Mouse (Mus musculus): ENCODE data around the gene Klk1b21. TPM values are rescaled to one million over a fixed set of nuclear protein-coding genes. Genes with fewer than 3 reads are reported as not detected.
"Not testable (repeated sequence)": the region's sequence is repeated elsewhere in the genome, so short reads cannot be mapped to it uniquely, and the experiment has no call there.

Klk1b21 gene
- not detected for total RNA-seq (2018; cell fraction: chromatin; rRNA removed)
- total RNA-seq (2018; cell fraction: cytosol; rRNA removed) = not detected
- total RNA-seq (2018; cell fraction: nucleus; rRNA removed) = not detected
- not detected in 3 replicates for polyA plus RNA-seq (2018)

- WGBS (ENCODE audit: missing documents) = 78% methylated on average over 3 of the region's 3 CpGs
- not testable (repeated sequence) for H3K36me3 ChIP-seq (ENCODE audit: inconsistent target); H3K79me2 ChIP-seq (ENCODE audit: inconsistent target); H3K4me3 ChIP-seq (ENCODE audit: inconsistent target); H3K27ac ChIP-seq
Measured at GRCm38 (mm10) chr7:44102028-44102427, at the start of gene Klk1b21. TSS of gene Klk1b21 (plus strand) at chr7:44102328.

- no peak overlapping the region for H3K4me3 ChIP-seq (ENCODE audit: inconsistent target)
- no peak overlapping the region for H3K27ac ChIP-seq
- no peaks in the 10 kb centered on the region for H3K36me3 ChIP-seq (ENCODE audit: inconsistent target)
- WGBS (ENCODE audit: missing documents) = 79% methylated on average over 2 of the region's 2 CpGs
- no peaks in the 10 kb centered on the region for H3K79me2 ChIP-seq (ENCODE audit: inconsistent target)
Measured at GRCm38 (mm10) chr7:44072117-44072516, 30.0 kb upstream of the Klk1b21 start.

- no peaks in the 10 kb centered on the region for H3K79me2 ChIP-seq (ENCODE audit: inconsistent target)
- H3K4me3 ChIP-seq (ENCODE audit: inconsistent target) = no peak overlapping the region
- H3K27ac ChIP-seq = no peak overlapping the region
- no peaks in the 10 kb centered on the region for H3K36me3 ChIP-seq (ENCODE audit: inconsistent target)
- 40% methylated on average over 1 of the region's 1 CpGs for WGBS (ENCODE audit: missing documents)
Measured at GRCm38 (mm10) chr7:44077703-44078102, 24.4 kb upstream of the Klk1b21 start.

GRCm38 (mm10) chr7:44096111-44096510 is 6.0 kb upstream of the Klk1b21 start:
- Histone ChIP-seq H3K36me3 (ENCODE audit: inconsistent target) (no peaks in the 10 kb centered on the region), H3K79me2 (ENCODE audit: inconsistent target) (no peaks in the 10 kb centered on the region), H3K4me3 (ENCODE audit: inconsistent target) (no peak overlapping the region), H3K27ac (no peak overlapping the region)
- 87% methylated on average over 1 of the region's 1 CpGs for WGBS (ENCODE audit: missing documents)

- no peak within 1 kb of the TSS for H3K27ac ChIP-seq
- no peaks in the 10 kb centered on the region for H3K79me2 ChIP-seq (ENCODE audit: inconsistent target)
- H3K4me3 ChIP-seq (ENCODE audit: inconsistent target) = no peak within 1 kb of the TSS
- WGBS (ENCODE audit: missing documents) = 65% methylated on average over 4 of the region's 4 CpGs
- no peaks in the 10 kb centered on the region for H3K36me3 ChIP-seq (ENCODE audit: inconsistent target)
Measured at GRCm38 (mm10) chr7:44112373-44112772, 10.2 kb downstream of the Klk1b21 start, which contains the start of gene Klk1b22. TSS of gene Klk1b22 (plus strand) at chr7:44112673.

- H3K27ac ChIP-seq = no peak overlapping the region
- H3K4me3 ChIP-seq (ENCODE audit: inconsistent target) = no peak overlapping the region
- no peaks in the 10 kb centered on the region for H3K36me3 ChIP-seq (ENCODE audit: inconsistent target)
- H3K79me2 ChIP-seq (ENCODE audit: inconsistent target) = no peaks in the 10 kb centered on the region
- 98% methylated on average over 6 of the region's 6 CpGs for WGBS (ENCODE audit: missing documents)
Measured at GRCm38 (mm10) chr7:44123445-44123844, 21.3 kb downstream of the Klk1b21 start.

- Histone ChIP-seq H3K36me3 (ENCODE audit: inconsistent target) (no peaks in the 10 kb centered on the region), H3K4me3 (ENCODE audit: inconsistent target) (no peak within 1 kb of the TSS), H3K27ac (no peak within 1 kb of the TSS), H3K79me2 (ENCODE audit: inconsistent target) (no peaks in the 10 kb centered on the region)
- 88% methylated on average over 3 of the region's 3 CpGs for WGBS (ENCODE audit: missing documents)
Measured at GRCm38 (mm10) chr7:44136467-44136866, 34.3 kb downstream of the Klk1b21 start, which contains the start of gene Klk1b16. TSS of gene Klk1b16 (plus strand) at chr7:44136767.

Other genes with a start within 250 kb of the Klk1b21 start
- not detected in 3 replicates for gene Klk4, start 221.2 kb upstream of the Klk1b21 start, polyA plus RNA-seq (2018)
- gene Klk15, start 168.6 kb upstream of the Klk1b21 start, polyA plus RNA-seq (2018) = not detected in 3 replicates
- gene Klk1b8, start 151.7 kb upstream of the Klk1b21 start, polyA plus RNA-seq (2018) = not detected in 3 replicates
- gene Klk1b1, start 135.6 kb upstream of the Klk1b21 start, polyA plus RNA-seq (2018) = 0.91 to 5.8 TPM (median 2.6 TPM) in 3 replicates
- gene Klk1b9, start 126.3 kb upstream of the Klk1b21 start, polyA plus RNA-seq (2018) = 0.40 TPM in 1 of 3 replicates, not detected in the others
- 8.0 to 74.1 TPM (median 17.4 TPM) in 3 replicates for gene Klk1b11, start 106.5 kb upstream of the Klk1b21 start, polyA plus RNA-seq (2018)
- gene Klk1b26, start 90.2 kb upstream of the Klk1b21 start, polyA plus RNA-seq (2018) = not detected in 3 replicates
- gene Klk1b27, start 50.0 kb upstream of the Klk1b21 start, polyA plus RNA-seq (2018) = 0.66 to 0.87 TPM in 2 of 3 replicates, not detected in the other
- not detected in 3 replicates for gene Klk1b22, start 10.3 kb downstream of the Klk1b21 start, polyA plus RNA-seq (2018)
- not detected in 3 replicates for gene Klk1b16, start 34.4 kb downstream of the Klk1b21 start, polyA plus RNA-seq (2018)
- gene Klk1b24, start 85.9 kb downstream of the Klk1b21 start, polyA plus RNA-seq (2018) = not detected in 3 replicates
- gene Klk1b3, start 95.9 kb downstream of the Klk1b21 start, polyA plus RNA-seq (2018) = not detected in 3 replicates
- gene Klk1b4, start 105.1 kb downstream of the Klk1b21 start, polyA plus RNA-seq (2018) = not detected in 3 replicates
- gene Klk1b5, start 113.6 kb downstream of the Klk1b21 start, polyA plus RNA-seq (2018) = not detected in 3 replicates
- 0.30 TPM in 1 of 3 replicates, not detected in the others for gene Klk1, start 123.0 kb downstream of the Klk1b21 start, polyA plus RNA-seq (2018)
- gene Gm36864, start 133.8 kb downstream of the Klk1b21 start, polyA plus RNA-seq (2018) = not detected in 3 replicates
- 0.33 to 0.97 TPM (median 0.36 TPM) in 3 replicates for gene 1700028J19Rik, start 144.4 kb downstream of the Klk1b21 start, polyA plus RNA-seq (2018)
- 11.6 to 24.3 TPM (median 20.5 TPM) in 3 replicates for gene 2410002F23Rik, start 144.4 kb downstream of the Klk1b21 start, polyA plus RNA-seq (2018)
- not detected in 3 replicates for gene Acp4, start 155.1 kb downstream of the Klk1b21 start, polyA plus RNA-seq (2018)
- not detected in 3 replicates for gene Gm15517, start 159.1 kb downstream of the Klk1b21 start, polyA plus RNA-seq (2018)
- gene Clec11a, start 204.6 kb downstream of the Klk1b21 start, polyA plus RNA-seq (2018) = 0.06 to 0.12 TPM (median 0.09 TPM) in 3 replicates
- 0.02 TPM in 1 of 3 replicates, not detected in the others for gene Shank1, start 207.9 kb downstream of the Klk1b21 start, polyA plus RNA-seq (2018)

Data from macrophage (primary cell).